Mouse (Mus musculus): ENCODE data around the gene Fam110a.

- TF ChIP-seq CTCF (IDR thresholded peaks at IDR 0.05), result no peak
- no peak for TF ChIP-seq EP300 (IDR thresholded peaks at IDR 0.05)
Observed at GRCm38 (mm10) chr2:151984019-151984418, 4.0 kb upstream of the Fam110a start.
